Mouse (Mus musculus): Measurements from ENCODE around the gene AI413582. TPM values are rescaled to one million over a fixed set of nuclear protein-coding genes. Genes with fewer than 3 reads are reported as not detected.

The AI413582 gene
- total and polyA plus RNA-seq, 2 experiments from 2014 or later: 35.0 to 85.2 TPM

DNA sequence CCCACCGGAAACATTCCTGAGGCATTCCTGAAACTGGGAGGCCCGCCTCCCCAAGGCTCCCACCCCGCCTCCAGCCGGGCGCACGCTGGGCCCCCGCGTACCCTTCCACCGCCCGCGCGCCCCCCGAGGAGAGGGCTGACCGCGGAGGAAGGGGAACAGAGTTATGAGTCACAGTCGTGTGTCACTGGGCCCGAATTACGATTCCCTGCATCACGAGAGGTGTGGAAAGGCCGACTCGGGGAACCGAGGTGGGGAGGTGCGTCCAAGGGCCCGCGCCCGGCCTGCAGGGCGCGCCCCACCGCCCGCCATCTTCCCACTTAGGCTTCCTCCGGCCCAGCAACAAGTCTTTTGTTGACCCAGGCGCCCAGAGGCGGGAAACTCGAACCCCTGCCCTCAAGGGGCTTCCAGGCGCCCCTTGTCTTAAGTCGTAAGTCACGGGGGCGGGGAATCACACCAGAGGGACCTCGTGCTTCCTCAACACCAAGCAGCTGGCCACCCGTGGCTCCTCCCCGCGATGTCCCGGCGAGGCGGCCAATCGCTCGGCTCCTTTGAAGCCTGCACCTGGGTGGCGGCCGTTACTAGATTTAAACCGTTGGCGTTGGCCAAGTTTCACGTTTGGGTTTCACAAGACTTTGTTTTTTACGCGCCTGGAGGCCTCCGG lies 9.9 kb downstream of the AI413582 start:
- 3% methylated on average over 53 of the region's 55 CpGs for WGBS
- DNase-seq: no peak
- ATAC-seq: no peak
- Histone ChIP-seq H3K4me2 (ENCODE audit: low read depth) (peak overlapping the region; percentile 78), H3K27me3 (ENCODE audit: insufficient read depth, low read length) (no peaks in the 10 kb centered on the region), H3K9me3 (ENCODE audit: low read length) (no peaks in the 10 kb centered on the region), H3K27ac (ENCODE audit: low read depth, low read length) (peak overlapping the region; percentile 93; the same call in 1 of the 2 replicates), H3K4me3 (ENCODE audit: low read depth, low read length) (peak overlapping the region; percentile 86), H3K9ac (peak overlapping the region; percentile 94), H3K4me1 (ENCODE audit: insufficient read depth) (peaks cover 19% of the 10 kb centered on the region), H3K36me3 (ENCODE audit: insufficient read depth) (no peaks in the 10 kb centered on the region)
- no peak for TF ChIP-seq CTCF (IDR thresholded peaks at IDR 0.05; ENCODE audit: low read depth)

DNA sequence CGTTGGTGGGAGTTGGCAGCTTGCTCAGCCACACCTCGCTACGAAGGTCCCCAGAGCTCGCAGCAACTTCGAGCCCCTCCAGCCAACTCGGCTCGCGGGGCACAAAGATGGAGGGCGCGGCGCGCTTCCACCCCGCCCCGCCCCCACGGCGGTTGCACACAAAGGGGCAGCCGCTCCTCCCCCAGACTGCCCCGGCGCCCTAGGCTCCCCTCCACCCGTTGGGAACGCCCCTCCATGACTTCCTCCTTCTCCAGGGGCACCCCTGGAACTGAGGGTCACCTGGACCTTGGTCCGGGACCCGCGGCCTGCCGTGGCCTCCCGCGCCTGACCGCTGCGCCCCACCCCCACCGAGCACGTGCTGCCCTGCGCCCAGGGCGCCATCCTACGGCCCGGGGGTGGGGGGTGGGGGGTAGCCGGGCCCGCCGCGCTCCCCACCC lies 10.5 kb downstream of the AI413582 start:
- Histone ChIP-seq H3K27me3 (ENCODE audit: insufficient read depth, low read length) (no peaks in the 10 kb centered on the region), H3K27ac (ENCODE audit: low read depth, low read length) (no peak overlapping the region), H3K9me3 (ENCODE audit: low read length) (no peaks in the 10 kb centered on the region), H3K4me2 (ENCODE audit: low read depth) (peak overlapping the region; percentile 78), H3K9ac (no peak overlapping the region), H3K4me3 (ENCODE audit: low read depth, low read length) (peak overlapping the region; percentile 86), H3K4me1 (ENCODE audit: insufficient read depth) (peaks cover 19% of the 10 kb centered on the region), H3K36me3 (ENCODE audit: insufficient read depth) (no peaks in the 10 kb centered on the region)
- WGBS: 1% methylated on average over 29 of the region's 39 CpGs
- no peak for TF ChIP-seq CTCF (IDR thresholded peaks at IDR 0.05; ENCODE audit: low read depth)
- ATAC-seq: no peak
- DNase-seq: no peak

DNA sequence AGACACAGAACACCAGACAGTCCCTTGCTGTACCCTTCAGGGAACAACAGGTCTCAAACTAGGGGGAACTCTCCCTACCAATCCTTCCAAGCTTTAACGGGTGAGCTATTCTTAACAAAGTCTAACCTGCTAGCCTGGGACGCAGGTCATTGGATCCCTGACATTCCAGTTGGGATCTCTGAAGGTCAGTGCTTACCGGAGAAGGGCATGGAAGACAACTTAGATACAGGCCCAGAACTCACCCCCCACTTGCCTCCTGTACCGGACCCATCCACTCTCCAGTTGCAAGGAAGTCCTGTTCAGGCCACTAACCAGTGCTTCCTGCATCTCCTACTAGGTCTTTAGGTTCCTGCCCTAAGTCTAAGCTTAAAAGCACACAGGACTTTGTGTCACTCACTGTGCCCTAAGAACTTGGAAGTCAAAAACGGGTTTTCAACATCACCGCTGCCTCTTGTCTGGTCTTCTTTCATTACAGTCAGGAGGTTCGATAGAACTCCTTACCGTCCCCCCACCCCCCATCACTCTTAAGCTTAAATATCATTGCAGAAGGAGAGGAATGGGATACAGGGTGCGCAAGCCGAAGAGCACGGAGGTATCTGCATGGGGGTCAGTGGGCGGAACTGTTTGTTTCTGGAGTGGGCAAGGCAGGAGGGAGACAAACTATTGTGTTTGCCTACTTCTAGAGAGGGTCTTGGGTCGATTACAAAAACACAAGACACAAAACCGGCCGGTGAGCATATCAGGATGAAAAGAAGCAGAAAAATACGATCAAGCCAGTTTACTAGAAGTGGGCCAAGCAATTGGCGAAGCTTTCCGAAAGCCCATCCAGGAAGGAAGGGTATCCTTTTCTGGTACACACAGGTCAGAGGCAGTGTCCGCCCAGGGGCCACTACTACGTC lies 11.2 kb downstream of the AI413582 start:
- Histone ChIP-seq H3K9ac (no peak overlapping the region), H3K4me2 (ENCODE audit: low read depth) (peak overlapping the region; percentile 78), H3K9me3 (ENCODE audit: low read length) (no peaks in the 10 kb centered on the region), H3K27ac (ENCODE audit: low read depth, low read length) (no peak overlapping the region), H3K4me3 (ENCODE audit: low read depth, low read length) (no peak overlapping the region), H3K27me3 (ENCODE audit: insufficient read depth, low read length) (no peaks in the 10 kb centered on the region), H3K4me1 (ENCODE audit: insufficient read depth) (peaks cover 19% of the 10 kb centered on the region), H3K36me3 (ENCODE audit: insufficient read depth) (no peaks in the 10 kb centered on the region)
- ATAC-seq: no peak
- DNase-seq: no peak
- no peak for TF ChIP-seq CTCF (IDR thresholded peaks at IDR 0.05; ENCODE audit: low read depth)
- WGBS: 53% methylated on average over 20 of the region's 20 CpGs

DNA sequence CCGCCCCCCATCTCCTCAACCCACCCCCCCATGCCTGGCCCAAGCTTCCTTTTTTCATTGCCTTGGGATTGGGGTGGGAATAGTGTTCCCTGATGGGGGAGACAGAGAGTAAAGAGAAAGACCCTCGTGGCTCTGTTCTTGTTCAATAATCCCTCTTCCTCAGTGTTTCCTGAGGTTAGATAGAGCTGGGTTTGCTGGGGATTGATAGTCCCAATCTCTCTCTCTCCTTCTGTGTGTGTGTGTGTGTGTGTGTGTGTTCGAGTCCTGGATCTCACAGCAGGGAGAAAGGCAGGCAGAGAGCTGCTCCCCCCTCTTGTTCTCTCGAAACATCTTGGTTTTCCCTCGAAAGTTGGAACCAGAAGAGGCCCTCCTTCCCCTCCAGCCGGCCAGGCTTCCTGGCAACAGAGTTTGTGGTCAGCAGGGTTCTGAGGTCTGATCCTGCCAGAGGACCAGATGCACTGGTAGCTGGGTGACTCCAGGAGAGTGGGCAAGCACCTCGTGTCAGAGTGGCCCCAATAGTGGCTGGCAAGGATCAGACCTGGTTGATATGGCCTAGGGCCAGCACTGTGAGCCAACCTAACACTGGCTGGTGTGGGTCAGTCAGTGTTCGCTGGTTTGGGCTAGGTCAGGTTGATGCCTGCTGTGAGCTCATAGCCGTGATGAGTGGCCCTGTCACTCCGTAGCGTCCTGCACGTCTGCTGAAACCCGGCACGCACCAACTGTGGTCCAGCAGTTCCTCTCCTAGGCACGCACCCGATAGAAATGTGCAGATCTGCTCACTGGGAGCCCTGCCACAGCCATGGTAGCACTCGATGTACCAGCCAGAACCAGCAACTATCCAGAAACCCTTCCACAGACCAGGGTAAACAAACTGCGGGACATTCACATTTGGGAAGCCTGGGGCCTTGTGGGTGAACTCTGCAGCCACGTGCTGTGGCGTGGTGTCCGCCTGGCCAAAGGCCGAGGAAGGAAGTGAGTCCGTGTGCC lies 13.0 kb downstream of the AI413582 start:
- Histone ChIP-seq H3K4me1 (ENCODE audit: insufficient read depth) (peaks cover 7% of the 10 kb centered on the region; the same call in 1 of the 2 replicates), H3K9me3 (ENCODE audit: low read length) (no peaks in the 10 kb centered on the region), H3K9ac (no peak overlapping the region), H3K4me2 (ENCODE audit: low read depth) (no peak overlapping the region), H3K36me3 (ENCODE audit: insufficient read depth) (no peaks in the 10 kb centered on the region), H3K27ac (ENCODE audit: low read depth, low read length) (no peak overlapping the region), H3K4me3 (ENCODE audit: low read depth, low read length) (no peak overlapping the region), H3K27me3 (ENCODE audit: insufficient read depth, low read length) (no peaks in the 10 kb centered on the region)
- 78% methylated on average over 23 of the region's 23 CpGs for WGBS
- ATAC-seq (no peak), DNase-seq (no peak)
- TF ChIP-seq CTCF (IDR thresholded peaks at IDR 0.05; ENCODE audit: low read depth): no peak

DNA sequence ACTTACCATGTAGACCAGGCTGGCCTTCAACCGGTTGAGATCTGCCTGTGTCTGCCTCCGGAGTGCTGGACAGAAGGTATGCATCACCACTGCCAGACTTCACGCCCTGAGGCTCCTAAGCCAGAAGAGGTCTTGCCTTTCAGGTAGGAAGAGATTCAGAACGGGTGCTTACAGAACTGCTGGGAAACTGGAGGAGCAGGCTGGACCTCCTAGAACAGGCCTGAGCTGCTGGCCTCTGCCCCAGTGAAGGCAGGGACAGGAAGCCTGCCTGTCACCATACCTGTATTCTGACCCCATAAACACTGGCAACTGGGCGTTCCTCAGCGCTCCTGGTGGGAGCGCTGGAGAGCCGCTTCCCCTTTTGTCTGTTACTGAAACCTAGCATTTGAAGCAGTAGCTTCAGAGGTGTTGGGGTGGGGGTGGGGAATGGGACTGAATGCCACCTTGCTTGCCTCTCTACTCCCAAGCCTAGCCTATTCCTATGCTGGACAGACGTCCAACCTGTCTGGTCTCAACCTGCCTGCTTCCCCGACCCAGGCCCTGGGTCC lies 14.1 kb downstream of the AI413582 start:
- TF ChIP-seq CTCF (IDR thresholded peaks at IDR 0.05; ENCODE audit: low read depth): no peak
- Histone ChIP-seq H3K9me3 (ENCODE audit: low read length) (no peaks in the 10 kb centered on the region), H3K4me2 (ENCODE audit: low read depth) (no peak overlapping the region), H3K36me3 (ENCODE audit: insufficient read depth) (no peaks in the 10 kb centered on the region), H3K4me3 (ENCODE audit: low read depth, low read length) (no peak overlapping the region), H3K9ac (no peak overlapping the region), H3K27ac (ENCODE audit: low read depth, low read length) (no peak overlapping the region), H3K4me1 (ENCODE audit: insufficient read depth) (0 out of 2 replicates have a peak, but pooled peaks cover 6% of the 10 kb centered on the region), H3K27me3 (ENCODE audit: insufficient read depth, low read length) (no peaks in the 10 kb centered on the region)
- no peak for ATAC-seq
- WGBS: 70% methylated on average over 10 of the region's 10 CpGs
- no peak for DNase-seq

DNA sequence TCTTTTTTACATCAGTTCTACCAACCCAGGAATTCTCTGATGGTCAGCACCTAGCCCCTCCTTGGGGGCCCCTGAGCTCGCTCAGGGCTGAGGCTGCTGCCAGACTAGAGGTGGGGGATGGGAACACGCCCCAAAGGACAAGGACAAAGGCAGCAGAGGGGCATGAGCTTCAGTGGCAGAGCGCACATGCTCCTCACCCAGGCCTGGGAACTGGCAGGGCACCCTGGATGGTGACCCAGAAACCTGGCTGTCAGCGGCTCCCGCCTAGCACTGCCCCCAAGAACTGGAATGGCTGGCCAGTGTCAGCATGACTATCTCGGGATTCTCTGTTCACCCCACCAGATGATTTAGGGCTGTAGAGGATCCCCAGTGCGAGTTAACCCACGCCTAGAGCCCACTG lies 16.3 kb downstream of the AI413582 start:
- Histone ChIP-seq H3K4me3 (ENCODE audit: low read depth, low read length) (no peak overlapping the region), H3K4me1 (ENCODE audit: insufficient read depth) (no peaks in the 10 kb centered on the region), H3K4me2 (ENCODE audit: low read depth) (no peak overlapping the region), H3K36me3 (ENCODE audit: insufficient read depth) (no peaks in the 10 kb centered on the region), H3K9ac (no peak overlapping the region), H3K9me3 (ENCODE audit: low read length) (no peaks in the 10 kb centered on the region), H3K27me3 (ENCODE audit: insufficient read depth, low read length) (no peaks in the 10 kb centered on the region), H3K27ac (ENCODE audit: low read depth, low read length) (no peak overlapping the region)
- DNase-seq (no peak), ATAC-seq (peak; percentile 25; the same call in 1 of the 2 replicates)
- no peak for TF ChIP-seq CTCF (IDR thresholded peaks at IDR 0.05; ENCODE audit: low read depth)
- WGBS: 45% methylated on average over 8 of the region's 8 CpGs
